Comparison of ENCODE assay signal across 19 mouse cellular contexts in genomic region chr19:43193562-43193961, GRCm38 (mm10).
DNase-seq lines count a peak whose midpoint lies in the region; ATAC-seq lines count a peak whose summit lies in the region.
"Had no signal": no experiment of that assay in that cellular context is flagged by ENCODE, and none has a peak within 500 bp of the region (broad histone marks: within the 10 kb centered on the region; RNA-seq: fewer than 3 reads in every experiment).

No protein-coding gene starts in this region.

- peak; percentile 12 for DNase-seq in heart, postnatal 4 days
- peak; percentile 26 for DNase-seq in MN1 (ENCODE audit: low spot score)
- DNase-seq in lung, postnatal 36 days: peak; percentile 47
- no peak for DNase-seq in right cerebral cortex, postnatal 10 days (ENCODE audit: low spot score in 2 of 2)
- no peak for DNase-seq in thymus, adult 18-20 months
- no peak for DNase-seq in midbrain, embryonic 14.5 days
- DNase-seq: adrenal gland, postnatal 10 days; B cell, adult 2 months; cerebellum, postnatal 25 days; gastrocnemius, postnatal 14 days; kidney, adult 11 months; right cerebral cortex, adult 18-20 months; thymus, postnatal 14 days had no signal

- WGBS in heart, embryonic 11.5 days (ENCODE audit: insufficient replicate concordance): 64% methylated on average over 3 of the region's 3 CpGs
- WGBS in limb, embryonic 13.5 days: 18% methylated on average over 3 of the region's 3 CpGs
- 81% methylated on average over 3 of the region's 3 CpGs for WGBS in midbrain, embryonic 14.5 days

- no peaks in the 10 kb centered on the region for H3K4me1 ChIP-seq in heart, embryonic 11.5 days (ENCODE audit: control insufficient read depth, insufficient read depth, low read length)
- peaks cover 15% of the 10 kb centered on the region for H3K4me1 ChIP-seq in limb, embryonic 13.5 days
- no peaks in the 10 kb centered on the region for H3K4me1 ChIP-seq in midbrain, embryonic 14.5 days (ENCODE audit: control insufficient read depth, insufficient read depth, low read length)
- H3K4me1 ChIP-seq: forebrain, embryonic 12.5 days; neural tube, embryonic 13.5 days had no signal

- H3K4me2 ChIP-seq in heart, embryonic 11.5 days: no peak overlapping the region
- no peak overlapping the region for H3K4me2 ChIP-seq in limb, embryonic 13.5 days (replicated peaks)
- H3K4me2 ChIP-seq in midbrain, embryonic 14.5 days (ENCODE audit: low read length): no peak overlapping the region
- H3K4me2 ChIP-seq: forebrain, embryonic 12.5 days; heart, embryonic 13.5 days; midbrain, embryonic 11.5 days; neural tube, embryonic 13.5 days had no signal

- no peak overlapping the region for H3K9ac ChIP-seq in heart, embryonic 11.5 days (ENCODE audit: low read depth, low read length)
- H3K9ac ChIP-seq in limb, embryonic 13.5 days: no peak overlapping the region
- no peak overlapping the region for H3K9ac ChIP-seq in midbrain, embryonic 14.5 days (replicated peaks; ENCODE audit: low read length)
- H3K9ac ChIP-seq: forebrain, embryonic 12.5 days; heart, embryonic 13.5 days; neural tube, embryonic 13.5 days had no signal

- H3K9me3 ChIP-seq in heart, embryonic 11.5 days (replicated peaks; ENCODE audit: control insufficient read depth, low read length): no peaks in the 10 kb centered on the region
- H3K9me3 ChIP-seq in limb, embryonic 13.5 days: no peaks in the 10 kb centered on the region
- no peaks in the 10 kb centered on the region for H3K9me3 ChIP-seq in midbrain, embryonic 14.5 days (ENCODE audit: control insufficient read depth, low read length)
- H3K9me3 ChIP-seq: forebrain, embryonic 12.5 days; heart, embryonic 13.5 days; neural tube, embryonic 13.5 days had no signal

- no peak for ATAC-seq in heart, embryonic 11.5 days (replicated peaks; ENCODE audit: insufficient number of reproducible peaks, low FRiP score, low TSS enrichment)
- ATAC-seq in limb, embryonic 13.5 days (ENCODE audit: low FRiP score, low read depth): peak; percentile 32; the same call in 1 of the 2 replicates
- ATAC-seq in midbrain, embryonic 14.5 days (ENCODE audit: low FRiP score, low TSS enrichment): no peak

- no peaks in the 10 kb centered on the region for H3K27me3 ChIP-seq in heart, embryonic 11.5 days (ENCODE audit: control insufficient read depth, insufficient read depth, low read length)
- H3K27me3 ChIP-seq in limb, embryonic 13.5 days: no peaks in the 10 kb centered on the region
- no peaks in the 10 kb centered on the region for H3K27me3 ChIP-seq in midbrain, embryonic 14.5 days (ENCODE audit: control insufficient read depth, insufficient read depth, low read length)
- H3K27me3 ChIP-seq: forebrain, embryonic 12.5 days; heart, embryonic 13.5 days; neural tube, embryonic 13.5 days had no signal

- H3K36me3 ChIP-seq in heart, embryonic 11.5 days (ENCODE audit: control insufficient read depth, insufficient read depth, low read length): no peaks in the 10 kb centered on the region
- H3K36me3 ChIP-seq in limb, embryonic 13.5 days: no peaks in the 10 kb centered on the region
- no peaks in the 10 kb centered on the region for H3K36me3 ChIP-seq in midbrain, embryonic 14.5 days (ENCODE audit: control insufficient read depth, insufficient read depth, low read length)
- H3K36me3 ChIP-seq: forebrain, embryonic 12.5 days; heart, embryonic 13.5 days; neural tube, embryonic 13.5 days had no signal

- no peak overlapping the region for H3K27ac ChIP-seq in heart, embryonic 11.5 days (ENCODE audit: low read depth, low read length)
- no peak overlapping the region; the same call in 1 of the 2 replicates for H3K27ac ChIP-seq in limb, embryonic 13.5 days
- no peak overlapping the region for H3K27ac ChIP-seq in midbrain, embryonic 14.5 days (replicated peaks; ENCODE audit: low read depth, low read length)
- H3K27ac ChIP-seq: forebrain, embryonic 12.5 days; heart, embryonic 13.5 days; neural tube, embryonic 13.5 days had no signal

- no peak overlapping the region for H3K4me3 ChIP-seq in heart, embryonic 11.5 days (ENCODE audit: low read depth, low read length)
- H3K4me3 ChIP-seq in limb, embryonic 13.5 days: no peak overlapping the region
- H3K4me3 ChIP-seq in midbrain, embryonic 14.5 days (replicated peaks; ENCODE audit: low read depth, low read length): no peak overlapping the region
- H3K4me3 ChIP-seq: forebrain, embryonic 12.5 days; heart, embryonic 13.5 days; neural tube, embryonic 13.5 days had no signal

Comparison
In these comparisons a context has a peak if more than half of its experiments do, and no peak if none do; other contexts are left out.
1. DNase-seq: peak in heart, postnatal 4 days (single experiment), MN1 (single experiment) and lung, postnatal 36 days (single experiment); none in right cerebral cortex, postnatal 10 days (0 of 2), thymus, adult 18-20 months (0 of 2) and midbrain, embryonic 14.5 days (single experiment).